ENCODE assay signal across 23 mouse cellular contexts in genomic region chr11:26789281-26789680, GRCm38 (mm10).
A peak's percentile ranks its signal among the peaks of the same experiment; 100 is the strongest.
DNase-seq lines count a peak whose midpoint lies in the region; ATAC-seq lines count a peak whose summit lies in the region.
"Had no signal": no experiment of that assay in that cellular context is flagged by ENCODE, and none has a peak within 500 bp of the region (broad histone marks: within the 10 kb centered on the region; RNA-seq: fewer than 3 reads in every experiment).

No protein-coding gene starts in this region.

- no peak overlapping the region for H3K27ac ChIP-seq in midbrain, embryonic 11.5 days (ENCODE audit: low read depth, low read length)
- H3K27ac ChIP-seq in midbrain, embryonic 10.5 days (replicated peaks) = no peak overlapping the region
- H3K27ac ChIP-seq: embryonic facial prominence, embryonic 10.5 days; embryonic facial prominence, embryonic 12.5 days; forebrain, embryonic 13.5 days; forebrain, embryonic 15.5 days had no signal

- DNase-seq in midbrain, embryonic 11.5 days (ENCODE audit: low spot score, missing footprints) = peak; percentile 67
- DNase-seq in midbrain, embryonic 10.5 days (ENCODE audit: low spot score) = no peak
- DNase-seq in adrenal gland, adult 2 months = no peak
- DNase-seq: adrenal gland, adult 8-10 months; adrenal gland, postnatal 14 days; adrenal gland, postnatal 36 days; B cell, adult 2 months; cerebellum, adult 11-12 months; cerebellum, adult 2 months; cerebellum, adult 9-10 months; cerebellum, postnatal 10 days; cerebellum, postnatal 25 days; forebrain, postnatal 0 days had no signal

- 68% methylated on average over 2 of the region's 2 CpGs for WGBS in midbrain, embryonic 11.5 days
- WGBS in midbrain, embryonic 10.5 days = 72% methylated on average over 2 of the region's 2 CpGs

- H3K9me3 ChIP-seq in midbrain, embryonic 11.5 days (ENCODE audit: control insufficient read depth, low read length) = no peaks in the 10 kb centered on the region
- H3K9me3 ChIP-seq in midbrain, embryonic 10.5 days (replicated peaks) = no peaks in the 10 kb centered on the region
- H3K9me3 ChIP-seq: embryonic facial prominence, embryonic 10.5 days; embryonic facial prominence, embryonic 12.5 days; forebrain, embryonic 13.5 days; forebrain, embryonic 15.5 days; G1E had no signal

- no peaks in the 10 kb centered on the region for H3K4me1 ChIP-seq in midbrain, embryonic 11.5 days (ENCODE audit: control insufficient read depth, insufficient read depth, low read length)
- no peaks in the 10 kb centered on the region for H3K4me1 ChIP-seq in midbrain, embryonic 10.5 days
- H3K4me1 ChIP-seq: forebrain, embryonic 13.5 days; forebrain, embryonic 15.5 days had no signal

- no peak overlapping the region for H3K9ac ChIP-seq in midbrain, embryonic 11.5 days (ENCODE audit: low read length)
- H3K9ac ChIP-seq: embryonic facial prominence, embryonic 12.5 days; forebrain, embryonic 13.5 days; forebrain, embryonic 15.5 days; forebrain, postnatal 0 days had no signal

- H3K27me3 ChIP-seq in midbrain, embryonic 11.5 days (ENCODE audit: control insufficient read depth, insufficient read depth, low read length) = no peaks in the 10 kb centered on the region
- H3K27me3 ChIP-seq in midbrain, embryonic 10.5 days (ENCODE audit: low read depth, poor library complexity, severe bottlenecking) = no peaks in the 10 kb centered on the region
- H3K27me3 ChIP-seq: CH12.LX; embryonic facial prominence, embryonic 12.5 days; forebrain, embryonic 13.5 days; forebrain, embryonic 15.5 days had no signal

- no peak overlapping the region for H3K4me3 ChIP-seq in midbrain, embryonic 11.5 days (ENCODE audit: low read depth, low read length)
- no peak overlapping the region for H3K4me3 ChIP-seq in midbrain, embryonic 10.5 days
- H3K4me3 ChIP-seq: embryonic facial prominence, embryonic 10.5 days; embryonic facial prominence, embryonic 12.5 days; forebrain, embryonic 13.5 days; forebrain, embryonic 15.5 days had no signal

- no peak overlapping the region for H3K4me2 ChIP-seq in midbrain, embryonic 11.5 days
- H3K4me2 ChIP-seq: embryonic facial prominence, embryonic 12.5 days; forebrain, embryonic 13.5 days; forebrain, embryonic 15.5 days had no signal

- no peaks in the 10 kb centered on the region for H3K36me3 ChIP-seq in midbrain, embryonic 11.5 days (ENCODE audit: control insufficient read depth, insufficient read depth, low read length)
- H3K36me3 ChIP-seq in midbrain, embryonic 10.5 days = no peaks in the 10 kb centered on the region
- H3K36me3 ChIP-seq: embryonic facial prominence, embryonic 10.5 days; embryonic facial prominence, embryonic 12.5 days; forebrain, embryonic 15.5 days; G1E had no signal

- no peak for ATAC-seq in midbrain, embryonic 11.5 days (ENCODE audit: low FRiP score)
- peak; percentile 90 for ATAC-seq in granulocyte monocyte progenitor cell, adult 5-6 weeks (replicated peaks; ENCODE audit: poor library complexity, severe bottlenecking)
- ATAC-seq in megakaryocyte progenitor cell, adult 5-6 weeks (replicated peaks; ENCODE audit: poor library complexity) = peak; percentile 79
- ATAC-seq in inflammation-experienced regulatory T-cells, adult 6 months = no peak
- ATAC-seq: CD4-positive, CD25-positive, alpha-beta regulatory T cell, adult 4 months; forebrain, embryonic 13.5 days; forebrain, embryonic 15.5 days; forebrain, postnatal 0 days had no signal

Comparison
In these comparisons a context has a peak if more than half of its experiments do, and no peak if none do; other contexts are left out.
1. ATAC-seq: peak in granulocyte monocyte progenitor cell, adult 5-6 weeks (single experiment) and megakaryocyte progenitor cell, adult 5-6 weeks (single experiment); none in midbrain, embryonic 11.5 days (single experiment) and inflammation-experienced regulatory T-cells, adult 6 months (single experiment).